Mouse (Mus musculus) liver, postnatal 0 days (tissue): ENCODE data around the gene Zdhhc19.

Experiments
- CTCF ChIP-seq: sonication (generic); IDR thresholded peaks from 2 replicates; pipeline ENCODE4 v1.5.1; 2016; ENCODE audit warnings: antibody characterized with exemption, low read depth
- EP300 ChIP-seq: IDR thresholded peaks from 2 replicates; pipeline ENCODE4 v1.6.1; 2016; ENCODE audit warnings: antibody characterized with exemption, low read depth, mild to moderate bottlenecking

DNA sequence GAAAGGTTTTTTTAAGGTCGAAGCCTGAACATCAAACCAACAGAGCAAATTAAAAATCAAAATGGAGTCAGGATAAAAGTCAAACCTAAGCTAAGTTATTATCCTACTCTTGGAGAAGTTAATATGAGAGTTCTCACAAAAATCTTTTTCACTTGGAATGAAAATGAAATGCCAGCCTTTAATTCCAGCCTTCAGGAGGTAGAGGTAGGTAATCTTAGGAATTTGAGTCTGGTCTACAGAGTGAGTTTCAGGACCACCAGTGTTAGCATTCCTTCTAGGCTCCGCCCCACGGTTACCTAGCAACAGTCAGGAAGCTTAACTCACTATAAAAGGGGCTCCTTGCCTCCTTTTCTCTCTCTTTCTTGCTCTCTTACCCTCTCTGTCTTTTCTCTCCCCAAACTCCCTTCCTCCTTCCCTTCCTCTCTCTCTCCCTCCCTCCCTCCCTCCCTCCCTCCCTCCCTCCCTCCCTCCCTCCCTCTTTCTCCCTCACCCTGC, 42.7 kb downstream of the Zdhhc19 start:
- TF ChIP-seq CTCF = no peak
- no peak for TF ChIP-seq EP300
